Mouse (Mus musculus) megakaryocyte, embryonic 14.5 days (primary cell): ENCODE measurements around the gene Galnt18.

Source experiments
- FLI1 ChIP-seq: IDR thresholded peaks from 2 replicates; pipeline ENCODE4 v1.6.1; 2012; ENCODE audit warnings: low read length, inconsistent platforms, mixed read lengths
- GATA1 ChIP-seq: IDR thresholded peaks from 3 replicates; pipeline ENCODE4 v1.6.1; 2012; ENCODE audit warnings: mixed read lengths, low read length, inconsistent platforms, borderline replicate concordance

- TF ChIP-seq GATA1 (no peak), FLI1 (no peak)
Observed at GRCm38 (mm10) chr7:111572336-111572735, 207.4 kb downstream of the Galnt18 start.
